Comparison of ENCODE assay signal across 8 mouse cellular contexts in genomic region chr7:45053117-45053930, GRCm38 (mm10). TPM values are rescaled to one million over a fixed set of nuclear protein-coding genes. Genes with fewer than 3 reads are reported as not detected.
DNase-seq lines count a peak whose midpoint lies in the region; ATAC-seq and TF ChIP-seq lines count a peak whose summit lies in the region.

No protein-coding gene starts in this region.

- TF ChIP-seq POLR2A in myocyte (IDR thresholded peaks at IDR 0.05; ENCODE audit: insufficient read length, low read depth): peak; percentile 66

- H3K4me3 ChIP-seq in embryonic facial prominence, embryonic 11.5 days (ENCODE audit: low read depth, low read length): peak overlapping the region; percentile 92
- H3K4me3 ChIP-seq in heart, embryonic 10.5 days: peak overlapping the region; percentile 78
- peak overlapping the region; percentile 93 for H3K4me3 ChIP-seq in kidney, embryonic 14.5 days (ENCODE audit: low read length)
- peak overlapping the region; percentile 72 for H3K4me3 ChIP-seq in liver, embryonic 11.5 days (ENCODE audit: low read depth, low read length)
- H3K4me3 ChIP-seq in myocyte: peak overlapping the region; percentile 58

- ATAC-seq in embryonic facial prominence, embryonic 11.5 days (replicated peaks; ENCODE audit: insufficient number of reproducible peaks, low FRiP score, low TSS enrichment, low read depth): peak; percentile 53
- peak; percentile 41 for ATAC-seq in kidney, embryonic 14.5 days (ENCODE audit: low FRiP score, low TSS enrichment)
- peak; percentile 50 for ATAC-seq in liver, embryonic 11.5 days (replicated peaks; ENCODE audit: low FRiP score)

- H3K36me3 ChIP-seq in embryonic facial prominence, embryonic 11.5 days (replicated peaks; ENCODE audit: control insufficient read depth, insufficient read depth, low read depth, low read length): peaks cover 17% of the 10 kb centered on the region
- peaks cover 31% of the 10 kb centered on the region for H3K36me3 ChIP-seq in heart, embryonic 10.5 days
- peaks cover 25% of the 10 kb centered on the region for H3K36me3 ChIP-seq in kidney, embryonic 14.5 days (ENCODE audit: control insufficient read depth, insufficient read depth, low read length)
- H3K36me3 ChIP-seq in liver, embryonic 11.5 days (ENCODE audit: control insufficient read depth, insufficient read depth, low read length): peaks cover 20% of the 10 kb centered on the region
- H3K36me3 ChIP-seq in myocyte (ENCODE audit: control insufficient read depth, insufficient read depth): no peaks in the 10 kb centered on the region

- H3K4me2 ChIP-seq in embryonic facial prominence, embryonic 11.5 days (ENCODE audit: low read depth, low read length): peak overlapping the region; percentile 94
- peak overlapping the region; percentile 95 for H3K4me2 ChIP-seq in kidney, embryonic 14.5 days (replicated peaks; ENCODE audit: low read depth, low read length)
- H3K4me2 ChIP-seq in liver, embryonic 11.5 days: peak overlapping the region; percentile 100
- H3K4me2 ChIP-seq in myocyte (ENCODE audit: low read depth): peak overlapping the region; percentile 96

- DNase-seq in 3T3-L1 (ENCODE audit: low read depth, low spot score): peak; percentile 73
- DNase-seq in adrenal gland, adult 8-10 months: peak; percentile 75
- DNase-seq in embryonic facial prominence, embryonic 11.5 days (ENCODE audit: low spot score): peak; percentile 85
- peak; percentile 91 for DNase-seq in heart, embryonic 10.5 days (ENCODE audit: low spot score)
- DNase-seq in liver, embryonic 11.5 days (ENCODE audit: low spot score): peak; percentile 85
- DNase-seq in spleen, postnatal 36 days (ENCODE audit: low spot score in 2 of 2): peak; percentile 83 to 86

- under 1% methylated on average over 30 of the region's 59 CpGs for WGBS in embryonic facial prominence, embryonic 11.5 days
- under 1% methylated on average over 31 of the region's 59 CpGs for WGBS in heart, embryonic 10.5 days
- WGBS in kidney, embryonic 14.5 days: under 1% methylated on average over 43 of the region's 59 CpGs
- 0% methylated on average over 34 of the region's 59 CpGs for WGBS in liver, embryonic 11.5 days

- H3ac ChIP-seq in myocyte (ENCODE audit: control insufficient read depth, insufficient read length): peak overlapping the region; percentile 42

- H3K9me3 ChIP-seq in embryonic facial prominence, embryonic 11.5 days (replicated peaks; ENCODE audit: control insufficient read depth, low read length): no peaks in the 10 kb centered on the region
- no peaks in the 10 kb centered on the region for H3K9me3 ChIP-seq in heart, embryonic 10.5 days
- no peaks in the 10 kb centered on the region for H3K9me3 ChIP-seq in kidney, embryonic 14.5 days (ENCODE audit: control insufficient read depth, low read length)
- H3K9me3 ChIP-seq in liver, embryonic 11.5 days (ENCODE audit: control insufficient read depth, low read length): no peaks in the 10 kb centered on the region

- peak overlapping the region; percentile 100 for H3K27ac ChIP-seq in embryonic facial prominence, embryonic 11.5 days (replicated peaks; ENCODE audit: low read depth, low read length)
- H3K27ac ChIP-seq in heart, embryonic 10.5 days: peak overlapping the region; percentile 99
- H3K27ac ChIP-seq in kidney, embryonic 14.5 days (ENCODE audit: low read depth, low read length): peak overlapping the region; percentile 99
- peak overlapping the region; percentile 99 for H3K27ac ChIP-seq in liver, embryonic 11.5 days (ENCODE audit: low read depth, low read length)

- H3K9ac ChIP-seq in embryonic facial prominence, embryonic 11.5 days (replicated peaks; ENCODE audit: low read length): peak overlapping the region; percentile 95
- H3K9ac ChIP-seq in kidney, embryonic 14.5 days (ENCODE audit: low read depth, low read length): peak overlapping the region; percentile 88
- H3K9ac ChIP-seq in liver, embryonic 11.5 days (ENCODE audit: low read depth, low read length): peak overlapping the region; percentile 91

- H3K27me3 ChIP-seq in embryonic facial prominence, embryonic 11.5 days (ENCODE audit: control insufficient read depth, insufficient read depth, low read length): no peaks in the 10 kb centered on the region
- H3K27me3 ChIP-seq in heart, embryonic 10.5 days (ENCODE audit: insufficient read depth, poor library complexity, severe bottlenecking): no peaks in the 10 kb centered on the region
- H3K27me3 ChIP-seq in kidney, embryonic 14.5 days (ENCODE audit: control insufficient read depth, insufficient read depth, low read length): no peaks in the 10 kb centered on the region
- H3K27me3 ChIP-seq in liver, embryonic 11.5 days (replicated peaks; ENCODE audit: control insufficient read depth, insufficient read depth, low read length): no peaks in the 10 kb centered on the region
- H3K27me3 ChIP-seq in myocyte (ENCODE audit: control insufficient read depth, insufficient read depth, insufficient read length): no peaks in the 10 kb centered on the region

- peaks cover 5% of the 10 kb centered on the region; the same call in 1 of the 2 replicates for H3K4me1 ChIP-seq in embryonic facial prominence, embryonic 11.5 days (ENCODE audit: control insufficient read depth, insufficient read depth, low read length)
- H3K4me1 ChIP-seq in heart, embryonic 10.5 days: peaks cover 50% of the 10 kb centered on the region
- peaks cover 4% of the 10 kb centered on the region; the same call in 1 of the 2 replicates for H3K4me1 ChIP-seq in kidney, embryonic 14.5 days (ENCODE audit: control insufficient read depth, insufficient read depth, low read length)
- peaks cover 15% of the 10 kb centered on the region for H3K4me1 ChIP-seq in liver, embryonic 11.5 days (replicated peaks; ENCODE audit: control insufficient read depth, insufficient read depth, low read length)

- H3K79me2 ChIP-seq in myocyte (ENCODE audit: control insufficient read depth, insufficient read depth): peaks cover 13% of the 10 kb centered on the region

TF ChIP-seq in myocyte, 11 proteins besides CTCF, POLR2A, EP300 and RAD21:
- TF ChIP-seq POLR2AphosphoS2 (IDR thresholded peaks at IDR 0.05; ENCODE audit: insufficient read length, low read depth): no peak

RNA-seq across cellular contexts. Expression of gene Prr12, which starts 0.6 kb away (rescaled TPM):
- total RNA-seq in adrenal gland, adult 8-10 months (2022): 10 to 100 TPM; 64.6 to 86.8 (median 70.0) TPM
- 10.9 and 11.8 TPM in 2 replicates for polyA plus RNA-seq in embryonic facial prominence, embryonic 11.5 days (2014; fragmentation: Nextera tagmentation; extraction: Ambion mirVana)
- 8.8 and 13.3 TPM in 2 replicates for polyA plus RNA-seq in heart, embryonic 10.5 days (2016; fragmentation: Nextera tagmentation; extraction: Ambion mirVana)
- 16.3 and 18.9 TPM in 2 replicates for polyA plus RNA-seq in kidney, embryonic 14.5 days (2014; fragmentation: Nextera tagmentation; extraction: Ambion mirVana)
- polyA plus RNA-seq in liver, embryonic 11.5 days (2014; fragmentation: Nextera tagmentation; extraction: Ambion mirVana): 7.3 and 8.7 TPM in 2 replicates
- 10.2 TPM for polyA plus RNA-seq in myocyte (2012; fragmentation: generic; extraction: Trizol)

RNA-seq across cellular contexts. Expression of gene Nosip, which starts 8.9 kb away (rescaled TPM):
- total RNA-seq in adrenal gland, adult 8-10 months (2022): 10 to 100 TPM; 57.5 to 81.7 (median 66.6) TPM
- polyA plus RNA-seq in embryonic facial prominence, embryonic 11.5 days (2014; fragmentation: Nextera tagmentation; extraction: Ambion mirVana): 59.2 and 63.8 TPM in 2 replicates
- 59.9 and 65.2 TPM in 2 replicates for polyA plus RNA-seq in heart, embryonic 10.5 days (2016; fragmentation: Nextera tagmentation; extraction: Ambion mirVana)
- 65.3 and 75.0 TPM in 2 replicates for polyA plus RNA-seq in kidney, embryonic 14.5 days (2014; fragmentation: Nextera tagmentation; extraction: Ambion mirVana)
- polyA plus RNA-seq in liver, embryonic 11.5 days (2014; fragmentation: Nextera tagmentation; extraction: Ambion mirVana): 60.9 and 63.0 TPM in 2 replicates
- 66.1 TPM for polyA plus RNA-seq in myocyte (2012; fragmentation: generic; extraction: Trizol)

RNA-seq across cellular contexts. Expression of gene Prrg2, which starts 9.2 kb away (rescaled TPM):
- total RNA-seq in adrenal gland, adult 8-10 months (2022): 10 to 100 TPM; 16.4 to 20.5 (median 17.1) TPM
- 17.9 and 20.3 TPM in 2 replicates for polyA plus RNA-seq in embryonic facial prominence, embryonic 11.5 days (2014; fragmentation: Nextera tagmentation; extraction: Ambion mirVana)
- 15.0 and 16.8 TPM in 2 replicates for polyA plus RNA-seq in heart, embryonic 10.5 days (2016; fragmentation: Nextera tagmentation; extraction: Ambion mirVana)
- 27.0 and 27.3 TPM in 2 replicates for polyA plus RNA-seq in kidney, embryonic 14.5 days (2014; fragmentation: Nextera tagmentation; extraction: Ambion mirVana)
- polyA plus RNA-seq in liver, embryonic 11.5 days (2014; fragmentation: Nextera tagmentation; extraction: Ambion mirVana): 12.0 and 12.4 TPM in 2 replicates
- 12.9 TPM for polyA plus RNA-seq in myocyte (2012; fragmentation: generic; extraction: Trizol)

RNA-seq across cellular contexts. Expression of gene Rras, which starts 35.6 kb away (rescaled TPM):
- 100 to 1,000 TPM in 3 of 4 experiments, 10 to 100 TPM in 1; 89.6 to 138 (median 129) TPM for total RNA-seq in adrenal gland, adult 8-10 months (2022)
- polyA plus RNA-seq in embryonic facial prominence, embryonic 11.5 days (2014; fragmentation: Nextera tagmentation; extraction: Ambion mirVana): 18.5 and 23.9 TPM in 2 replicates
- 50.5 and 57.5 TPM in 2 replicates for polyA plus RNA-seq in heart, embryonic 10.5 days (2016; fragmentation: Nextera tagmentation; extraction: Ambion mirVana)
- polyA plus RNA-seq in kidney, embryonic 14.5 days (2014; fragmentation: Nextera tagmentation; extraction: Ambion mirVana): 31.8 and 35.2 TPM in 2 replicates
- polyA plus RNA-seq in liver, embryonic 11.5 days (2014; fragmentation: Nextera tagmentation; extraction: Ambion mirVana): 19.3 and 21.6 TPM in 2 replicates
- 127 TPM for polyA plus RNA-seq in myocyte (2012; fragmentation: generic; extraction: Trizol)

RNA-seq across cellular contexts. Expression of gene Scaf1, which starts 37.2 kb away (rescaled TPM):
- total RNA-seq in adrenal gland, adult 8-10 months (2022): 100 to 1,000 TPM in 2 of 4 experiments, 10 to 100 TPM in 2; 88.5 to 120 (median 101) TPM
- 40.0 and 41.1 TPM in 2 replicates for polyA plus RNA-seq in embryonic facial prominence, embryonic 11.5 days (2014; fragmentation: Nextera tagmentation; extraction: Ambion mirVana)
- 40.5 and 41.0 TPM in 2 replicates for polyA plus RNA-seq in heart, embryonic 10.5 days (2016; fragmentation: Nextera tagmentation; extraction: Ambion mirVana)
- 46.5 and 54.0 TPM in 2 replicates for polyA plus RNA-seq in kidney, embryonic 14.5 days (2014; fragmentation: Nextera tagmentation; extraction: Ambion mirVana)
- 37.5 and 40.1 TPM in 2 replicates for polyA plus RNA-seq in liver, embryonic 11.5 days (2014; fragmentation: Nextera tagmentation; extraction: Ambion mirVana)
- polyA plus RNA-seq in myocyte (2012; fragmentation: generic; extraction: Trizol): 56.7 TPM

Comparison
In these comparisons a context has a peak if more than half of its experiments do, and no peak if none do; other contexts are left out.
1. Peak in every context shown above with its lines: DNase-seq, ATAC-seq, H3K4me3 ChIP-seq and H3K27ac ChIP-seq.